In the genomic region with DNA sequence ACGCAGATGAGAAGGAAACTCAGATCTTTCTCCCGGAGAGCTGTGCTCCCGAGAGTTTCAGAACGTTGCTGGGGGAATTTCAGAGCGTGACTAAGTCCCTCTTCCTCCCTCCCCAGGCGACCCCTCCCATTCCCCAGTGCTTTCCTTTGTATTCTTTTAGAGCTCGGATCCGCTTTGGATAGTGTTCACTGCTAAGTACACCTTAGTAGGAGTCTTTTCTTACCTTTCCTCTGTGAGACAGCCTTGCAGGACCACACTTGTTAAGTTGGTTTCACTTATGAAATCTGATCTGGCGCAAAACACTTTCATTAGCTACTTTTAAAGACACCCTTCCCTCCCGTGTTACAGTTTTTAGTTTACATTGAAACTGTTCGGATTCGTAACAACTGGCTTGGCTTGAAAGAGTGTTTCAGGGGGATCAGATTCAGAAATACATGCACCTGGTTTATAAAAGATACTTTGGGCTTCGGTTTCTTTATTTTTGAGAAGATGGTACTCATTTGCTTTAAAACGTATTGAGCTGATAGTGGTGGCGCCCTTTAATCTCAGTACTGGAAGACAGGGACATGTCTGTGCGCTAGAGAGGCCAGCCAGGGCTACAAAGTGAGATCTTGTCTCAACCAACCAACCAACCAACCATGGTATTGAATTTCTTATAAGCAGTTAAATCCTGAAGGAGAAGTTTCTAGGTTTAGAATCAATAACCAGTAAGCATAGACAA, we compare ENCODE assay signal across 8 mouse cellular contexts. TPM values are rescaled to one million over a fixed set of nuclear protein-coding genes. Genes with fewer than 3 reads are reported as not detected.
DNase-seq lines count a peak whose midpoint lies in the region; TF ChIP-seq lines count a peak whose summit lies in the region.

No protein-coding gene starts in this region.

- whole genome bisulfite sequencing in limb, embryonic 10.5 days: 26% methylated on average over 16 of the region's 16 CpGs
- 14% methylated on average over 16 of the region's 16 CpGs for WGBS in olfactory bulb, adult 2 months

- no peak for TF ChIP-seq POLR2A in embryonic fibroblast, embryonic 13.5 days (IDR thresholded peaks at IDR 0.05; ENCODE audit: low read depth, low read length)
- no peak for TF ChIP-seq POLR2A in olfactory bulb, adult 2 months (IDR thresholded peaks at IDR 0.05; ENCODE audit: insufficient read depth, low read depth, low read length)

- peak overlapping the region; percentile 78 for H3K27ac ChIP-seq in gastrocnemius, adult 2 months
- peak overlapping the region; percentile 9; the same call in 1 of the 2 replicates for H3K27ac ChIP-seq in embryonic fibroblast, embryonic 13.5 days (ENCODE audit: insufficient read depth, low read length)
- peak overlapping the region; percentile 84 for H3K27ac ChIP-seq in limb, embryonic 10.5 days
- H3K27ac ChIP-seq in olfactory bulb, adult 2 months (ENCODE audit: insufficient read depth, low read depth, low read length): no peak overlapping the region

- intact Hi-C loops in gastrocnemius, adult 2 months (cut with DNase I): no loop called here
- intact Hi-C loops in left cerebral cortex, postnatal 36 days (cut with DNase I): no loop called here

- peaks cover 29% of the 10 kb centered on the region for H3K36me3 ChIP-seq in limb, embryonic 10.5 days

- H3K4me1 ChIP-seq in embryonic fibroblast, embryonic 13.5 days (ENCODE audit: control insufficient read depth, insufficient read depth, low read length): no peaks in the 10 kb centered on the region
- H3K4me1 ChIP-seq in limb, embryonic 10.5 days: peaks cover 10% of the 10 kb centered on the region
- H3K4me1 ChIP-seq in olfactory bulb, adult 2 months (ENCODE audit: control insufficient read depth, insufficient read depth, low read length): no peaks in the 10 kb centered on the region; the same call in 1 of the 2 replicates

- H3K9me3 ChIP-seq in limb, embryonic 10.5 days (replicated peaks): no peaks in the 10 kb centered on the region

- peak overlapping the region; percentile 99 for H3K4me3 ChIP-seq in gastrocnemius, adult 2 months
- peak overlapping the region; percentile 89 for H3K4me3 ChIP-seq in embryonic fibroblast, embryonic 13.5 days (ENCODE audit: insufficient read depth, low read length)
- peak overlapping the region; percentile 93 for H3K4me3 ChIP-seq in limb, embryonic 10.5 days
- peak overlapping the region; percentile 66 for H3K4me3 ChIP-seq in olfactory bulb, adult 2 months (ENCODE audit: insufficient read depth, low read depth, low read length)

- H3K27me3 ChIP-seq in limb, embryonic 10.5 days (ENCODE audit: low read depth, poor library complexity, severe bottlenecking): no peaks in the 10 kb centered on the region

- no peak for TF ChIP-seq CTCF in gastrocnemius, adult 2 months (IDR thresholded peaks at IDR 0.05)
- TF ChIP-seq CTCF in embryonic fibroblast, embryonic 13.5 days (IDR thresholded peaks at IDR 0.05; ENCODE audit: borderline replicate concordance, insufficient read depth, low read length): no peak
- TF ChIP-seq CTCF in olfactory bulb, adult 2 months (IDR thresholded peaks at IDR 0.05; ENCODE audit: insufficient read depth, low read depth, low read length): no peak

- no peak for DNase-seq in gastrocnemius, adult 2 months
- DNase-seq in gastrocnemius, postnatal 25 days: no peak
- peak; percentile 75 for DNase-seq in 3T3-L1 (ENCODE audit: low read depth, low spot score)
- DNase-seq in limb, embryonic 10.5 days (ENCODE audit: low spot score): no peak
- no peak for DNase-seq in ovary, adult 18-20 months (ENCODE audit: low spot score)
- DNase-seq in left cerebral cortex, postnatal 36 days (ENCODE audit: low spot score in 2 of 2): no peak

RNA-seq across cellular contexts. Expression of gene Mfsd1, which starts 0.7 kb away (rescaled TPM):
- total RNA-seq in gastrocnemius, adult 2 months (2021): 10 to 100 TPM; 23.5 to 26.4 TPM
- 10 to 100 TPM; 20.9 to 21.8 TPM for total RNA-seq in gastrocnemius, postnatal 25 days (2021)
- 126 and 128 TPM in 2 replicates for polyA plus RNA-seq in embryonic fibroblast, embryonic 13.5 days (2011; ENCODE audit: insufficient read length, low read depth, missing spikeins)
- polyA plus RNA-seq in limb, embryonic 10.5 days (2016; fragmentation: Nextera tagmentation; extraction: Ambion mirVana): 59.7 and 61.5 TPM in 2 replicates
- not detected in 2 replicates for polyA plus RNA-seq in olfactory bulb, adult 2 months (2012; ENCODE audit: insufficient read depth, insufficient read length, low replicate concordance, missing spikeins)
- total RNA-seq in left cerebral cortex, postnatal 36 days (2021): 10 to 100 TPM; 32.5 to 37.4 TPM
